Mouse (Mus musculus) spleen, adult 2 months (tissue): Measurements from ENCODE around the gene Sh3rf1.

Experiments
- CTCF ChIP-seq: fragments of 200-500 bp; IDR thresholded peaks from 2 replicates; pipeline ENCODE4 v1.5.1; 2011; ENCODE audit warnings: mild to moderate bottlenecking, inconsistent platforms; ENCODE audit not compliant: insufficient read depth, insufficient read length, insufficient replicate concordance; ENCODE audit errors: extremely low read depth
- POLR2A ChIP-seq: fragments of 200-500 bp; IDR thresholded peaks from 2 replicates; pipeline ENCODE4 v1.6.1; 2011; ENCODE audit warnings: low read depth, low read length, inconsistent platforms

GRCm38 (mm10) chr8:61215081-61215819, 8.4 kb upstream of the Sh3rf1 start:
- no peak for TF ChIP-seq CTCF
- no peak for TF ChIP-seq POLR2A
